Mouse (Mus musculus): ENCODE results near the gene Gm36864.
A peak's percentile ranks its signal among the peaks of the same experiment; 100 is the strongest.
"Not testable (repeated sequence)": the region's sequence is repeated elsewhere in the genome, so short reads cannot be mapped to it uniquely, and the experiment has no call there.

The Gm36864 gene

DNA sequence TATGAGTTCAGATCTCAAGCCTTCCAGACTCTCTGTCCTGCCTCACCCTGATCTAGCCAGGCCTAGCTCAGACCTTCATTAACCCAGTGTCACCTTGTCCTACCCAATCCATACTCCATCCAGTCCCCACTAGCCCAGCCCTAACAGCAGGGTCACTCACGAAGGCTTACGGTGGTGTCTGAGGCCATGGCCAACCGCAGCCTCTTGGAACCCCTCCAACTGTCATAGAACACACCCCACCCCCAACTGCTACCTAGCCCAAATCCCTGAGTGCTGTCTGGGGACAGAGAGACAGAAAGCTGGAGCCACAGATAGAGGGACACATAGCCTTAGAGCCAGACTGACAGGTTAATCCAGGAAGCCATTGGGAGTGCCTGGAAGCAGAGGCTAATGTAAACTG, at the start of gene Gm36864:
Gm36864 (plus strand) TSS at position 269 of the 400 bp plus-strand sequence.
- DNase-seq (ENCODE audit: low read depth, low spot score): no peak

DNA sequence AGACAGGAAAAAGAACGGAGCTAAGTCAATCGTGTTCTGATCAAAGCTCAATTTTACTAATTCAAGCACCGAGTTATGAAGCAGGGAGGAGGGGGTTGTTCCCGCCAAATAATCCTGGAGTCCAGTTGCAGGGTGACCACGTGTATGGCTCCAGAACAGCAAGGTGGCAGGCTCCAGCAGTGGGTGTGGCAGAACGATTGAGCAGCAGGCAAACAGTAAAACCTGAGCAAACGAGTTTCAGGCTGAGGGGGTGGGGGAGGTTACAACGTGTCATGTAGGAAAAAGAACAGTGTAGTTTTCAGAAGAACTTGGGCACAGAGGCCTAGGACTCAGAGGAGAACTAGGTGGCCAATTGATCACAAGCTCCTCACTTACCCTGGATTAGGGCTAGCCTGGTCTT, 49.5 kb upstream of the Gm36864 start:
- DNase-seq (ENCODE audit: low read depth, low spot score): not testable (repeated sequence)

DNA sequence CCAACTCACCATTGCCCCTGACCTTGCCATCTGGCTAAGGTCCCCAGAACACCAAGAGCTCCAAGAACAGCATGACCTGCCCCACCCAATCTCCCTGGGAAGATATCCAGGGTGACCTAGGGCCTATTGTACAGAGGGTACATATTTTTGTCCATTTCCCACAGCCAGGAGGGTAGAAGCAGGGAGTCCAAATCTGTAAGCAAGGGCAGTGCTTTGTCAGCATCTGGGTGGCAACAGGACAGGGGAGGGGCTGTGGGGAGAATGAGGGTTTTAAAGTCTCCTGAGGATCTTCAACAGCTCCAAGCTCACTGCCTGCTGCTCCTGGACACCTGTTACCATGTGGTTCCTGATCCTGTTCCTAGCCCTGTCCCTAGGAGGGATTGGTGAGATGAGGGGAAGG, 48.0 kb upstream of the Gm36864 start, which contains the start of gene Klk1b24:
Klk1b24 (plus strand) TSS at position 301 of the 400 bp plus-strand sequence.
- DNase-seq (ENCODE audit: low read depth, low spot score): not testable (repeated sequence)

DNA sequence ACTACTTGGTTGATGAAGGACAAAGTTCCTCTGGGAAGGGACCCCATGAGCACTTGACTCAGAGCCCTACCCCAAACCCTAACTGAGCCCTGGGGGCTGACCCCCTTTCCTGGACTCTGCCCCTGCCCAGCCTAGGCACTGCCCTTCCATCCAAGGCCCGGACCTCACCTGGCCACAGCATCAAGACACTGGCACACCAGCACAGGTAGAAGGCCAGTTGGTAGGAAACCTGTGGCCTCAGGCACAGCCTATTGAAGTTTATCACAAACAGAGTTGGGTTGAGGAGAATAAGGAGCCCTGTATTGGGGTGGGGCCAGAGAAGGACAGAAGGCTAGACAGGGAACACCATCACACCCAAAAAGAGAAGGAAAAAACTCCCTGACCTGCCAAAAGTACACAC, 42.5 kb upstream of the Gm36864 start:
- not testable (repeated sequence) for DNase-seq (ENCODE audit: low read depth, low spot score)

DNA sequence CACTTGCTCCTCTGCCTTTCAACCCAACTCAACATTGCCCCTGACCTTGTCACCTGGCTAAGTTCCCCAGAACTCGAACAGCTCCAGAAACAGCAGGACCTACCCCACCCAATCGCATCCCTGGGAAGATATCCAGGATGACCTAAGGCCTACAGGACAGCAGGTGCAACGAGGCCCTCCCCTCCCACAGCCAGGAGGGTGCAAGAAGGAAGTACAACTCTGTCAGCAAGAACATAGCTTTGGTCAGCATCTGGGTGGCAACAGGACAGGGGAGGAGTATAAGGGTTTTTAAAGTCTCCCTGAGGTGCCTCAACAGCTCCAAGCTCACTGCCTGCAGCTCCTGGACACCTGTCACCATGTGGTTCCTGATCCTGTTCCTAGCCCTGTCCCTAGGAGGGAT, 38.1 kb upstream of the Gm36864 start, which contains the start of gene Klk1b3:
Klk1b3 (plus strand) TSS at position 301 of the 400 bp plus-strand sequence.
- no peak for DNase-seq (ENCODE audit: low read depth, low spot score)

DNA sequence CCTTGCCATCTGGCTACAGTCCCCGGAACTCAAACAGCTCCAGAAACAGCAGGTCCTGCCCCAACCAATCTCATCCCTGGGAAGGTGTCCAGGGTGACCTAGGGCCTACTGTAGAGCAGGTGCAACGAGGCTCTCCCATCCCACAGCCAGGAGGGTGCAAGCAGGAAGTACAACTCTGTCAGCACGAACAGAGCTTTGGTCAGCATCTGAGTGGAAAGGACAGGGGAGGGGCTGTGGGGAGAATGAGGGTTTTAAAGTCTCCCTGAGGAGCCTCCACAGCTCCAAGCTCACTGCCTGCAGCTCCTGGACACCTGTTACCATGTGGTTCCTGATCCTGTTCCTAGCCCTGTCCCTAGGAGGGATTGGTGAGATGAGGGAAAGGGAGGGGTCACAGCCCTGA, 28.8 kb upstream of the Gm36864 start, which contains the start of gene Klk1b4:
Klk1b4 (plus strand) TSS at position 301 of the 400 bp plus-strand sequence.
- not testable (repeated sequence) for DNase-seq (ENCODE audit: low read depth, low spot score)

DNA sequence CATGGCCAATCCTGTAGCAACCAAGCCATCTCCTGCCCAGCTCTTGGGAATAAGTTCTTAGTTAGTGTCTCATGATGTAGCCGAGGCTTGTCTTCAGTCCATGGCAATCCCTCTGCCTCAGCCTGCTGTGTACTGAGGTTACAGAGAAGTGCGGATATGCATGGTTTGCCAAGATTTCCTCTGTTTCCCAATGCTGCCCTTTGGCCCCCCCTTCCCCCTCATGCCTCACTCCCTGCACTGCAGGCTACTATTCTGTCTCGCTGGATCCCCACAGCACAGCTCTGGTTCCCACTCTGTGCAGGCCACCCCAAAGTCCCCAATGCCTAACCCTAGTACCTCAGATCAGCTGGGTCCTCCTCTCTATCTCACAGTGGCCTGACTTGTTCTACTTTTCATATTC, 27.7 kb upstream of the Gm36864 start:
- no peak for DNase-seq (ENCODE audit: low read depth, low spot score)

DNA sequence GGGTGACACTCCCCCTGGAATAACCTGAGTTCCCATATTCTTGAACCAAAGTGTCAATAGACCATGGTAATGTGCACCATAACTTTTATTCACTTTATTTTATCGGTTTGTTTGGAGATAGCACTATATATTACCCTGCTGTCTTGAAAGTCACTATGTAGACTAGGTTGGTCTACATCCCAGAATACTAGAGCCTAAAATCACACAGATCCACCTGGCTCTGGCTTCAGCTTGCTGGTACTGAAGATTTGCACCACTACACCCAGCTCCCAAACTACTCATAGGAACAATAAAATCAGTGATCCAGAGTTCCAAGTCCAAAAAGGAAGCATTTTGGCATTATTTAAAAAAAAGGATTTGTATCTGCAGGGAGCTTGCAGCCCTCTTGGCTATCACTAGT, 20.3 kb upstream of the Gm36864 start, which contains the start of gene Klk1b5:
Klk1b5 (plus strand) TSS at position 301 of the 400 bp plus-strand sequence.
- DNase-seq (ENCODE audit: low read depth, low spot score): no peak

DNA sequence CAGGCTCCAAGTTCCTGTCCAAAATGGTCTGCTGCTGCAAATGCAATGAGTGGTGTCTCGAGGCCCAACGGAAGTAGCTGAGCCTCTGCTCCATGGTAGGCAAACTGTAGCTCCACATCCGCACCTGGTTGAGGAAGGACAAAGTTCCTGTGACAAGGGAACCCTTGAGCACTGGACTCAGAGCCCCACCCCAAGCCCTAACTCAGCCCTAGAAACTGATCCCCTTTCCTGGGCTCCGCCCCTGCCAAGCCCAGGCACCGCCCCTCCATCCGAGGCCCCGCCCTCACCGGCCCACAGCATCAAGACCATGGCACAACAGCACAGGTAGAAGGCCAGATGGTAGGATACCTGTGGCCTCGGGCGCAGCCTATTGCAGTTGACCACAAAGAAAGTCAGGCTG, 14.4 kb upstream of the Gm36864 start:
- DNase-seq (ENCODE audit: low read depth, low spot score): not testable (repeated sequence)

DNA sequence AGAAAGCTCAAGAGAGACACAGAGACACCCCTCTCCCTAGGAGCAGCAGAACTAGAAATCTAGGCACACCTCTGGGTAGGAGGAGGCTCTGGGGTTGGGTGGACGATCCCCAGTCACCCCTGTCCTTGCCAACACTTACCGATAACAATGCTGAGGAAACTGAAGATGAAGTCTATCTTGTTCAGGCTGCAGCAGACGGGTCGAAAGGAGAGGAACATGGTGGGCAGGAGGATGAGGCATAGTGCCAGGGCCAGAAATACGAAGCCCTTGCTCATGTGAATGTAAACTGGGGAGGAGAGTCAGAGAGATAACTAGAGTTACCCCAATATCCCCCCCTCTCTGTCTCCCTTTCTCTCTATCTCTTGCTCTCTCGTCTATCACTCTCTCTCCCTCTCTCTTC, 13.6 kb upstream of the Gm36864 start:
- not testable (repeated sequence) for DNase-seq (ENCODE audit: low read depth, low spot score)

DNA sequence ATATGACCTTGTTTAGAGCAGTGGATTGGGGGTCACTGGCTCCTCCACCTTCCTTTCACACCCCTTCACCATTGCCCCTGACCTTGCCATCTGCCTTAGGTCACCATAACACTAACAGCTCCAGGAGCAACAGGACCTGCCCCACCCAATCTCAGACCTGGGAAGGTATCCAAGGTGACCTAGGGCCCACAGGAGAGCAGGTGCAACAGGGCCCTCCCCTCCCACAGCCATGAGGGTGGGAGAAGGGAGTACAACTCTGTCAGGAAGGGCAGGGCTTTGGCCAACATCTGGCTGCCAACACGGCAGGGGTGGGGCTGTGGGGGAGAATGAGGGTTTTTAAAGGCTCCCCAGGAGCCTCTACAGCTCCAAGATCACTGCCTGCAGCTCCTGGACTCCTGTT, 10.9 kb upstream of the Gm36864 start, which contains the start of gene Klk1:
Klk1 (plus strand) TSS at position 285 of the 400 bp plus-strand sequence.
- DNase-seq (ENCODE audit: low read depth, low spot score): no peak

DNA sequence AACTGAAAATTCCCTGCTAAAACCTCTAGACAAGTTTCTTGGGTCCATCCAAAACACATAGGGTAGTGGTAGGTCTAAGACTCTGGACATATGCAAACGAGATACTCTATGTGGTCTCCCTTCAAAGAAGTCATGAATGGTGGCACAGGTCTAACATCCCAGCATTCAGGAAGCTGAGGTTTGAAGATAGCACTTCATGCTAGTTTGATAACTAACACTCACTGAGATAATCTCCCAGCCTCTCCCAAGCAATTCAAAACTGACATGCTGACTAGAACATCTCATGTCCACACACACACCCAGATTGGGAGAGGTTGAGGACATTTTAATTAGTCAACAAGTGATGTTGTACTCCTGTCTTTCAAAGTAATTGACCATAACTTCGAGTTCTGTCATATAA, 3.9 kb downstream of the Gm36864 start:
- no peak for DNase-seq (ENCODE audit: low read depth, low spot score)

DNA sequence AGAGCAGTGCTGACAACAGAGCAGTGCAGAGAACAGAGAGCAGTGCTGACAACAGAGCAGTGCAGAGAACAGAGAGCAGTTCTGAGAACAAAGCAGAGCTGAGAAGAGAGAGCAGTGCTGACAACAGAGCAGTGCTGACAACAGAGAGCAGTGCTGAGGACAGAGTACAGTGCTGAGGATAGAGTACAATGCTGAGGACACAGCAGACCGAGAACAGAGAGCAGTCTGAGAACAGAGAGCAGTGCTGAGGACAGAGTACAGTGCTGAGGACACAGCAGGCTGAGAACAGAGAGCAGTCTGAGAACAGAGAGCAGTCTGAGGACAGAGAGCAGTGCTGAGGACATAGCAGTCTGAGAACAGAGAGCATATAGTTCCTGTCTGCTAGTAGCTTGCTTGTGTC, 4.7 kb downstream of the Gm36864 start:
- no peak for DNase-seq (ENCODE audit: low read depth, low spot score)

DNA sequence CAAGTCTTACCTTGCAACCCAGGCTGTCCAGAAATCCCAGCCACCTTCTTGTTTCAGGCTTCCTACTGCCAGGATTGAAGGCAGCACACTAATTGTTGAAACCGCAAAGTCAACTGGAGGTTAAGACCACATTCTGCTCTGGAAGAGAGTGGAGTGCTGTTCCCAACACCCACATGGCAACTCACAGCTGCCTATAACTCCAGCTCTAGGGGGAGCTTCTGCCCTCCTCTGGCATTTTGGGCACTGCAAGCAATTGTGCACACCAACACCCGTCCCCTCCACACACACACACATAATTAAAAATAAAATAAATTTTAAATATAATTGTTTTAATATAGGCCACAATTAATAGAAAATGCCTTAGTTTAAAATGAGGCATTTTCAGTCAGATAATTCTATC, 5.2 kb downstream of the Gm36864 start:
- DNase-seq (ENCODE audit: low read depth, low spot score): no peak

DNA sequence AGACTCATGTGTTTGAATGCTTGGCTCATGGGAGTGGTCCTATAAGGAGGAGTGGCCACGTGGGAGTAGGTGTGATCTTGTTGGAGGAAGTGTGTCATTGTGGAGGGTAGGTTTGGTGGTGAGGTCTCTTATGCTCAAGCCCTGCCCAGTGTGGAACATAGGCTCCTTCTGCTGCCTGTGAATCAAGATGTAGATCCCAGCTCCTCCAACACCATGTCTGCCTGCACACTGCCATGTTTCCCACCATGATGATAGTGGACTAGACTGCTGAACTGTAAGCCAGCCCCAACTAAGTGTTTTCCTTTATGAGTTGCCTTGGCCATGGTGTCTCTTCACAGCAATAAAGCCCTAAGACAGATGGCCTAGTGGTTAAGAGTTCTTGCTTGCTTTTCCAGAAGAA, 8.1 kb downstream of the Gm36864 start:
- no peak for DNase-seq (ENCODE audit: low read depth, low spot score)

DNA sequence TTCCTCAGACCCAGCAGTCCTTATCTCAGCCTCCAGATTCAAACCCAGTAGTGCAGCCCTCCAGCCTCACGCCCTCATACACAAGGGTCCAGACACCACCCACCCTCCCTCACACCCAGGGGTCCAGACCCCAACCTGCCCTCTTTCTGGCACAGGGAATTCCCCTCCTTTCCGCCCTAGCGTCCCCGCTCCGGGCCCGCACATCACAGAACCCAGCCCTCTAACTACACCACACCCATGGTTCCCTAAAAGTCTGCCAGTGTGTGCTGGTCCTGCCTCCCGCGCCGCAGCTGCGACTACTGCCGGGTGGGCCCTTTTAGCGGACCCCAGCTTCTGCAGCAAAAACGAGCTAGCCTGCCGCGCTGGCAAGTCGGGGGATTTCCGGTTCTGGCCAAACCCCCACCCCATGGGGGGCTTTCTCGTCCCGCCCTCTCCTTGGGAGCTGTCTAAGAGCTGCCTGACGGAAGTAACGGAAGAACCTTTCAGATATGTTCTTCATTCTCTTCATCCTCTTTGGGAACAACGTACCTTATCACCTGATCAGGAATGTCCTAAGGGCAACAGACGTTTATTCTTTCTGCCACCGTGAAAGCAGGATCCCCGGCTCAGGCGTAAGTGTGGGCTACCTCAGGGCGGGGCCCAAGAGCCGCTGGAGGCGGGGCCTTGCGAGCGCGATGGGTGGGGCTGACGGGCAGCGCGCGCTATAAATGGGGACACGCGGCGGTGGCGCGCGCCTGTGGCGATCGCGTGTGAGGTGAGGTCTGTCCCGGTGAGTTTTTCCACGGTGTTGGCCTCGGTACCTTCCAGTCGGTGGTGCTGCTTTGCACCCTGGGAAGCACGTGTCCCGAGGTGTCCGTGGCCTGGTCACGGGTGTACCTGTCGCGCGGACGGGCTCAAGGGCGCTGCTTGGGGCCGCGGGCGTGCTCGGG, 10.3 kb downstream of the Gm36864 start, which contains the start of the genes 1700028J19Rik and 2410002F23Rik:
1700028J19Rik (minus strand) TSS at position 641 of the 929 bp plus-strand sequence.
2410002F23Rik (plus strand) TSS at position 668 of the 929 bp plus-strand sequence.
- DNase-seq (ENCODE audit: low read depth, low spot score): peak; percentile 93

DNA sequence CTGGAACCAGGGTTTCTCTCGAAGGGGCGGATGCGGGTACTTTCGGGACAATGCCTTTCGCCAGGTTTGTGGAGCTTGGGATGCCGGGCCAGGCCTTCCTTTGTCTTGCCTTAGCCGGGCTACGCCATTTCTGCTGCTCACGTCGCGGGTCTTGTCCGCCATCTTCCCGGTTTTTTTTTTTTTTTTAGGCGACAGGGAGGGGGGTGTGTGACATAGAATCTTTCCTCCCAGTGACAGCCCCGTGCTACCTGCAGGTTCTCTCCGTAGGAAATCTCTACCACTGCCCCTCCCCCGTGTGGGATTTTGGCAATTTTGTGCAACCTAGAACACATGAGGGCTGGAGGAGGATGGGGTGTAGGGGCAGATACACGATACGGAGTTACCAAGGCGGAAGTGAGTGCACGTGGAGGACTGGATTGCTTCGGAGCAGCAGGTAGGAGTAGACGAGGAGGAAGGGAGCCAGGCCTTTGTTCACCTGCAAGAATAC, 11.1 kb downstream of the Gm36864 start:
- peak; percentile 75 for DNase-seq (ENCODE audit: low read depth, low spot score)

DNA sequence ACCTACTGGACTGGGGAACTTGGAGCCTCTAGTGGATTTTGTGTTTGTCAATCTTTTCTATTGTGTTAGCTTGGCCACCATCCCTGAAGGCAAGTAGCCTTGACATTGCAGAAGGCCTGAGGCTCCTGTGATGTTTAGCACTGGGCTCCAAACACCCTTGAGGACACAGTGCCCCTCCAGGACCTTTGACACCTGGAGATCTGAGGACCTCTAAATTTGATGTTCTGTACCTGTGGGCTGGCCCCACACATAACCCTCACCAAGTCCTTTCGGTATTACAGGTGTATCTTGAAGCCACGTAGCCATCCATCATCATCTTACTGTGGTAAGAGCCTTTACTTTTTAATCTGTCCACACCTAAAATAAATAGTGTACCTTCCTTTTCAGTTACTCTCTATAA, 12.0 kb downstream of the Gm36864 start:
- no peak for DNase-seq (ENCODE audit: low read depth, low spot score)

DNA sequence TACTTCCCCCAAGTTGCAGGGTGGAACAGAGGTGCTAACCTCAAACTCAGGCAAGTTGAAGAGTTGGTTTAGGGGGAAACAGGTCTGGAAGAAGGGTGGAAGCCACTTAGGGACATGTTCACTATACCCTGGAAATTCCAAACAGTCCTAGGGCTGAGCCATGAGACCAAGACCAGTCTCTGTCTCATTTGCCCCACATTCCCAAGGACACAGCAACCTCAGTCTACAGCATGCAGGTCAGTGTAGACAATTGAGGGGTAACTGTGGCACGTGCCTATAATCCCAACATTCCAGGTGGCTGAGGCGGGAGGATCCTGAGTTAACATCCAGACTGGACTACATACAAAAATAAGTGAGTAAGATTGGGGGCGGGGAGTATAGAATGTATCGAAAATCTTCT, 13.3 kb downstream of the Gm36864 start:
- DNase-seq (ENCODE audit: low read depth, low spot score): no peak

DNA sequence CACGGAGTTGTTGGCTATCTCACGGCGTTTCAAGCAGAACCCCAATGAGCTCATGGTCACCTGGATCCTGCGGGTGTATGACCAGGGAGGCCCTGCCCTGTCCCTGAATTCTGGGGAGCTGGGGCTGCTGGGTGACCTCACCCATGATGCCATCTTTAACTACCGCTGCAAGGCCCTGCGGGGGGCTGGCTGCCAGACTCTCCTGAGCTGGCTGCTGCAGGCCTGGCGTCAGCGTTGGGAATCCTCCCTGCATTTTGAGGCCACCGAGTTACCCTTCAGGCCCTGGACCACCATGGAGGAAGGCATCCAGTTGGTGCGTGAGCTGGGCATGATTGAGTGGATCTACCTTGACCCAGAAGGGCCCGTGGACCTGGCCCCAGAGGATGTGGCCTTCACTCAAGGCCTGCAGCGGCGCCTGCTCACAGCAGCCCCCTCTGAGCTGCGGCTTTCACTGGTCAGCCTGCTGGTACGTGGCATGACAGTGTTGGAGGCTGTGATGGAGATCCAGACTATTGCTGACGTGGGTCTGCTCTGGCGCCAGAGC, 14.8 kb downstream of the Gm36864 start:
- DNase-seq (ENCODE audit: low read depth, low spot score): not testable (repeated sequence)

DNA sequence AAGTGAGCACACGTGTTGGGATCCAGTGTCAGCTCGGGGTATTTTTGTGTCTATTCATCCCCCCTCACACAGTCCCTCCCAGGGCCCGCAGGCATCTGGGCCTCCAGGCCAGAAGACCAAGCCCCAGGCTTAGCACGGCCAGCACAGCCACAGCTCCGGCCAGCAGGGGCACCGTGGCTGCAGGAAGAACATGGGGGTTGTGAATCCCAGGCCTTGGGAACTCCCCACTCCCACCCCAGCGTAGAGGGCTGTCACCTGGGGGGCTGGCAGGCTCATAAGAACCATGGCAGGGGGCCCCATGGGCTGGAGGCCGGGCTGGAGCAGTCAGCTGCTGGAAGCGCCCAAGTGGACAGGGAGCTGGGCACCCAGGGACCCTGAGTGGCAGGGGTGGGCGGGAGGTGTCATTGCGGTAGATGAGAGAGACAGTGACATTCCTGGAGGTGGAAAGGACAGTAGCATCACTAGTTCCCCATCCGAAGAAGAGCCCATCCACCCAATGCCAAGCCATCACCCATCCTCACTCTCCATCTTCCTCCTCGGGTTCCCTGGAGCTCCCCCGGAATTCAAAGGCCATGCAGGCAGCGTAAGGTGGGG, 17.1 kb downstream of the Gm36864 start:
- DNase-seq (ENCODE audit: low read depth, low spot score): no peak

DNA sequence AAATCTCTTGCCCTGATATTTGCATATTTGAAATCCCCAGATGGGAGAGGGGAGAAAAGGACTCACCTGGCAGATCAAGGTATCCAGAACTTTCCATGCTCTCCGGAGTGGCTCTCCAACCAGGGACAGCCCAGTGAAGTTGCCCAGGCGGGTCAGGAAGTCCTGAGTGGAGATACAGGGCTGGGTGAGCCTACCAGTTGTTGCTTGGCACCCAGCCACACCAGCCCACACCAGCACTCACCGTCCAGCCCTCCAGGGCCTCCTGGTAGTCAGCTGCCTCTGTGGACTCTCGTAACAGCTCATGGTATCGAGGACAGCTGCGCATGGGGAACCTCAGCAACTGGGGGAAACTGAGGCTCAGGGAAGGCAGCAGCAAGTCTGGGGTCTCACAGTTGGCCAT, 19.0 kb downstream of the Gm36864 start:
- no peak for DNase-seq (ENCODE audit: low read depth, low spot score)

Data from CD4-positive, CD25-positive, alpha-beta regulatory T cell, adult 2 months (primary cell).